Mouse (Mus musculus) MEL (cell line): ENCODE measurements at regions not wholly inside any gene's neighbourhood (a gene's known extent, or its start where the extent isn't known, plus 50 kb on each side); places are given as distances from the start of the nearest gene placed in this dataset.

Experiments used
- DNase-seq: peaks from one replicate; pipeline ENCODE4 v3.0.0; 2011; ENCODE audit warnings: low read depth, low spot score
- H3K27ac ChIP-seq: 2 replicates; pipeline ENCODE4 v1.5.1; 2012; ENCODE audit warnings: low read depth, mild to moderate bottlenecking, control low read depth, low read length, moderate library complexity; ENCODE audit not compliant: control insufficient read depth
- H3K27me3 ChIP-seq, 2 experiments: fragments of 150-350 bp in 1 of 2; sonication (generic) in 1 of 2; 2 replicates each; pipeline ENCODE4 v1.6.1; 2012; ENCODE audit warnings: low read length in 2 of 2, mild to moderate bottlenecking in 2 of 2, improper control_type of control experiment in 1 of 2, moderate library complexity in 1 of 2; ENCODE audit not compliant: insufficient read depth in 2 of 2, control insufficient read depth in 1 of 2
- H3K36me3 ChIP-seq, 2 experiments: 2 replicates each; pipeline ENCODE4 v1.6.1; 2012 to 2014; ENCODE audit warnings: low read length in 2 of 2, improper control_type of control experiment in 1 of 2, inconsistent platforms in 1 of 2, mild to moderate bottlenecking in 1 of 2; ENCODE audit not compliant: insufficient read depth in 2 of 2, control insufficient read depth in 1 of 2
- H3K4me1 ChIP-seq, 2 experiments: fragments of 150-350 bp in 1 of 2; sonication (generic) in 1 of 2; 2 replicates each; pipeline ENCODE4 v1.6.1; 2012; ENCODE audit warnings: low read length in 2 of 2, improper control_type of control experiment in 1 of 2, mild to moderate bottlenecking in 1 of 2; ENCODE audit not compliant: insufficient read depth in 2 of 2, control insufficient read depth in 1 of 2
- H3K4me3 ChIP-seq, 2 experiments: fragments of 150-350 bp in 1 of 2; sonication (generic) in 1 of 2; 2 replicates each; pipeline ENCODE4 v1.5.1; 2012; ENCODE audit warnings: low read depth in 2 of 2, low read length in 2 of 2, mild to moderate bottlenecking in 2 of 2, moderate library complexity in 2 of 2, control low read depth in 1 of 2, improper control_type of control experiment in 1 of 2; ENCODE audit not compliant: control insufficient read depth in 1 of 2, insufficient read depth in 1 of 2
- H3K79me2 ChIP-seq: 2 replicates; pipeline ENCODE4 v1.6.1; 2012; ENCODE audit warnings: mild to moderate bottlenecking, low read length, moderate library complexity; ENCODE audit not compliant: control insufficient read depth, poor library complexity, insufficient read depth
- H3K9ac ChIP-seq: 2 replicates; pipeline ENCODE4 v1.6.1; 2012; ENCODE audit warnings: low read depth, mild to moderate bottlenecking, control low read depth, low read length, moderate library complexity; ENCODE audit not compliant: control insufficient read depth, poor library complexity, severe bottlenecking
- H3K9me3 ChIP-seq: fragments of 150-350 bp; sonication (generic); replicated peaks from 2 replicates; pipeline ENCODE4 v1.6.1; 2012; ENCODE audit warnings: mild to moderate bottlenecking, low read length, improper control_type of control experiment, moderate library complexity; ENCODE audit not compliant: insufficient read depth
- BHLHE40 ChIP-seq: IDR thresholded peaks from 2 replicates; pipeline ENCODE4 v1.6.1; 2012; ENCODE audit warnings: low read depth, mild to moderate bottlenecking, inconsistent platforms, low read length, improper control_type of control experiment, borderline replicate concordance
- E2F4 ChIP-seq: IDR thresholded peaks from 2 replicates; pipeline ENCODE4 v1.6.1; 2011; ENCODE audit warnings: low read depth, low read length, improper control_type of control experiment, borderline replicate concordance
- ELF1 ChIP-seq: IDR thresholded peaks from 2 replicates; pipeline ENCODE4 v1.6.1; 2014; ENCODE audit warnings: low read depth, mild to moderate bottlenecking, inconsistent platforms, low read length, improper control_type of control experiment, moderate library complexity
- KAT2A ChIP-seq: conservative IDR thresholded peaks from 2 replicates; pipeline ENCODE4 v1.6.1; 2012; ENCODE audit warnings: low read depth, low read length, improper control_type of control experiment, inconsistent platforms
- MAFK ChIP-seq: IDR thresholded peaks from 2 replicates; pipeline ENCODE4 v1.6.1; 2011; ENCODE audit warnings: low read depth, mild to moderate bottlenecking, low read length, improper control_type of control experiment, borderline replicate concordance
- MAZ ChIP-seq: IDR thresholded peaks from 2 replicates; pipeline ENCODE4 v1.6.1; 2012; ENCODE audit warnings: low read depth, mild to moderate bottlenecking, inconsistent platforms, low read length, improper control_type of control experiment
- MYC ChIP-seq: IDR thresholded peaks from 2 replicates; pipeline ENCODE4 v1.6.1; 2011; ENCODE audit warnings: low read depth, mild to moderate bottlenecking, low read length, improper control_type of control experiment, moderate library complexity
- NRF1 ChIP-seq: IDR thresholded peaks from 2 replicates; pipeline ENCODE4 v1.6.1; 2014; ENCODE audit warnings: low read depth, mild to moderate bottlenecking, inconsistent platforms, low read length, improper control_type of control experiment, moderate library complexity; ENCODE audit not compliant: poor library complexity, insufficient read depth, severe bottlenecking
- POLR2A ChIP-seq, 2 experiments: IDR thresholded peaks; 2 replicates each; pipeline ENCODE4 v1.6.1; 2011 to 2012; ENCODE audit warnings: low read length in 2 of 2, mild to moderate bottlenecking in 2 of 2, control low read depth in 1 of 2, improper control_type of control experiment in 1 of 2, low read depth in 1 of 2, moderate library complexity in 1 of 2; ENCODE audit not compliant: control insufficient read depth in 1 of 2, insufficient read depth in 1 of 2, poor library complexity in 1 of 2
- POLR2AphosphoS2 ChIP-seq: IDR thresholded peaks from 2 replicates; pipeline ENCODE4 v1.6.1; 2011; ENCODE audit warnings: low read length, improper control_type of control experiment
- RAD21 ChIP-seq: IDR thresholded peaks from 2 replicates; pipeline ENCODE4 v1.6.1; 2011; ENCODE audit warnings: mild to moderate bottlenecking, low read depth, low read length, improper control_type of control experiment
- SIN3A ChIP-seq: IDR thresholded peaks from 2 replicates; pipeline ENCODE4 v1.6.1; 2012; ENCODE audit warnings: low read length, improper control_type of control experiment, inconsistent platforms
- TBP ChIP-seq: IDR thresholded peaks from 2 replicates; pipeline ENCODE4 v1.8.0; 2011; ENCODE audit warnings: low read depth, low read length, improper control_type of control experiment
- UBTF ChIP-seq: IDR thresholded peaks from 2 replicates; pipeline ENCODE4 v1.6.1; 2012; ENCODE audit warnings: low read depth, mild to moderate bottlenecking, inconsistent platforms, low read length, improper control_type of control experiment, moderate library complexity, borderline replicate concordance; ENCODE audit not compliant: insufficient read depth
- ZKSCAN1 ChIP-seq: IDR thresholded peaks from 2 replicates; pipeline ENCODE4 v1.6.1; 2012; ENCODE audit warnings: low read depth, mild to moderate bottlenecking, inconsistent platforms, low read length, improper control_type of control experiment, moderate library complexity
- ZMIZ1 ChIP-seq: IDR thresholded peaks from 2 replicates; pipeline ENCODE4 v1.6.1; 2012; ENCODE audit warnings: low read depth, mild to moderate bottlenecking, inconsistent platforms, low read length, improper control_type of control experiment, moderate library complexity
- ZNF384 ChIP-seq: IDR thresholded peaks from 2 replicates; pipeline ENCODE4 v1.6.1; 2012; ENCODE audit warnings: low read depth, mild to moderate bottlenecking, inconsistent platforms, low read length, improper control_type of control experiment

DNA sequence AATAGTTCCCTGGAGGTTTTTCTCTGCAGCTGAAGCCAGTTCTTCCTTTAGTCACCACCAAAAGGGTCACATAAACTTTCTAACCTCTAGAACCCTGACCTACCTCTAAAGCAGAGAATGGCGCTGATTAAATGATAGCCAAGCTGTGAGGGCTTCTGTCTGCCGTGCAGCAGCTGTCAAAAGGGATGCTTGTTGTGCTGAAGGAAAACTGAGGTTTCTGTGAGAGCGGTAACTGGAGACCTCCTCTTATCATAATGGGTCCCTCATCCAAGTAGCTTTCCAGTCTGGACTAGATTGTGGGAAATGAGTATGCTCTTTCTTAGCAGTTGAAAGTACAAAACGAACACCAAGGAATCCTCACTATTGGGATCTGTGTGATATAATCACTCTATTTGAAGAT is 98.8 kb upstream of the Mtap start:
- TF ChIP-seq MAFK (no peak), MYC (no peak), BHLHE40 (no peak), TBP (no peak), ZKSCAN1 (no peak), KAT2A (no peak), POLR2A (IDR thresholded peaks at IDR 0.05; ENCODE audit: control insufficient read depth in 1 of 2, insufficient read depth in 1 of 2, low read depth in 1 of 2, low read length in 2 of 2, poor library complexity in 1 of 2) (no peak), UBTF (no peak), RAD21 (no peak), MAZ (no peak), SIN3A (no peak), ELF1 (no peak)
- DNase-seq: no peak
- Histone ChIP-seq H3K79me2 (no peaks in the 10 kb centered on the region), H3K4me1 (peaks cover under 1 to 9% of the 10 kb centered on the region in 2 experiments), H3K27me3 (no peaks in the 10 kb centered on the region; a peak in 1 of 4 replicates), H3K27ac (no peak overlapping the region), H3K36me3 (peaks cover 0 to 19% of the 10 kb centered on the region in 2 experiments; a peak in 2 of 4 replicates), H3K9ac (no peak overlapping the region), H3K4me3 (no peak overlapping the region), H3K9me3 (no peaks in the 10 kb centered on the region)

DNA sequence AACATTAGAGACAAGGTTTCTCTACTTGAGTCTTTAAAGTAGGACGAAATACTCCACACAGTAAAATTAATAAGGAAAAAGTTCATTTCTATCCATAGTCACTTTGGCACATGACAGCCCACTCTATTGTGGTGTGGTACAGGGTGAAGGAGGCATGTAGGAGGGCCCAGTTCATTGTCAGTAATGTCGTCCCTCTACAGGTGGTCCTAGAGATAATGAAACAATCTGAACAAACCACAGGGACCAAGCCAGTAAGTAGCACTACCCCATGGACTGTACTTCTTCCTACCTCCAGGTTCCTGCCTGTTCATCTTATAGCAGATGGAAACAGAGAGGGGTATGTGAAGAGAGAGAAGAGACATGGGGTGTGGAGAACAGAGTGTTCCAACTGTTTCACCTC is 102.1 kb upstream of the Mtap start:
- H3K9me3 ChIP-seq: no peaks in the 10 kb centered on the region
- H3K27ac ChIP-seq: no peak overlapping the region
- H3K9ac ChIP-seq: no peak overlapping the region
- no peak overlapping the region for H3K4me3 ChIP-seq
- H3K79me2 ChIP-seq: no peaks in the 10 kb centered on the region
- H3K4me1 ChIP-seq: peaks cover 0 to 5% of the 10 kb centered on the region in 2 experiments; a peak in 1 of 4 replicates
- TF ChIP-seq MAZ (no peak), E2F4 (no peak)
- DNase-seq: no peak
- peaks cover 0 to 7% of the 10 kb centered on the region in 2 experiments; a peak in 1 of 4 replicates for H3K36me3 ChIP-seq
- no peaks in the 10 kb centered on the region; a peak in 2 of 4 replicates for H3K27me3 ChIP-seq

DNA sequence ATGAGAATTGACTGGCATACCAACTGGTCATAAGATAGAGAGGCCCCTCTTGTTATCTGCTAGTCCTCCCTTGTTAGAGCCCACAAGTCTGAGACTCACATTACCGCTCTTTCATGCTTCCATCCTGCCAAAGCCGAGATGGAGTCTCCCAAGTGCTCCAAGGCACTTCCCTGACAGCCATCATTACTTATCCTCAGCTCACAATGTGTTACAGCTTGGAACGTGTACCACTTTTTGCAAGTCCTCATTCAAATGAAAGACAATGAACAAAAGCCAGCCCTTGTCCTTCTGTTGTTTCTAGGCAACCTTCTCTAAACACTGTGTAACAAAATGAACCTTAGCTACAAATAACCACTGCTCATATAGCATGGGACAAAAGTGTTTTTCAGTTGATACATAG is 102.6 kb upstream of the Mtap start:
- H3K4me3 ChIP-seq: no peak overlapping the region
- peaks cover 0 to 7% of the 10 kb centered on the region in 2 experiments; a peak in 1 of 4 replicates for H3K36me3 ChIP-seq
- no peak for TF ChIP-seq POLR2AphosphoS2
- TF ChIP-seq NRF1: no peak
- TF ChIP-seq ZMIZ1: no peak
- no peak for TF ChIP-seq MYC
- TF ChIP-seq ZNF384: no peak
- H3K4me1 ChIP-seq: peaks cover 0 to 5% of the 10 kb centered on the region in 2 experiments; a peak in 1 of 4 replicates
- H3K27ac ChIP-seq: no peak overlapping the region
- no peaks in the 10 kb centered on the region for H3K79me2 ChIP-seq
- H3K27me3 ChIP-seq: no peaks in the 10 kb centered on the region; a peak in 3 of 4 replicates
- no peak for DNase-seq
- H3K9ac ChIP-seq: no peak overlapping the region
- H3K9me3 ChIP-seq: no peaks in the 10 kb centered on the region
